Mouse (Mus musculus) liver, adult 2 months (tissue): ENCODE results near the gene Gm37240.

Experiments
- CTCF ChIP-seq: fragments of 200-500 bp; IDR thresholded peaks from 2 replicates; pipeline ENCODE4 v1.5.1; 2011; ENCODE audit warnings: low read depth, low read length, control low read depth
- POLR2A ChIP-seq: fragments of 200-500 bp; IDR thresholded peaks from 2 replicates; pipeline ENCODE4 v1.6.1; 2011; ENCODE audit warnings: low read length, control low read depth; ENCODE audit not compliant: insufficient read depth; ENCODE audit errors: extremely low read depth

- TF ChIP-seq POLR2A (no peak), CTCF (no peak)
These were observed 1358.3 kb downstream of the Gm37240 start for GRCm38 (mm10) chr3:84529021-84529420.
